Mouse (Mus musculus): ENCODE measurements around the gene Pptc7.
"Not testable (repeated sequence)": the region's sequence is repeated elsewhere in the genome, so short reads cannot be mapped to it uniquely, and the experiment has no call there.

Pptc7 gene

DNA sequence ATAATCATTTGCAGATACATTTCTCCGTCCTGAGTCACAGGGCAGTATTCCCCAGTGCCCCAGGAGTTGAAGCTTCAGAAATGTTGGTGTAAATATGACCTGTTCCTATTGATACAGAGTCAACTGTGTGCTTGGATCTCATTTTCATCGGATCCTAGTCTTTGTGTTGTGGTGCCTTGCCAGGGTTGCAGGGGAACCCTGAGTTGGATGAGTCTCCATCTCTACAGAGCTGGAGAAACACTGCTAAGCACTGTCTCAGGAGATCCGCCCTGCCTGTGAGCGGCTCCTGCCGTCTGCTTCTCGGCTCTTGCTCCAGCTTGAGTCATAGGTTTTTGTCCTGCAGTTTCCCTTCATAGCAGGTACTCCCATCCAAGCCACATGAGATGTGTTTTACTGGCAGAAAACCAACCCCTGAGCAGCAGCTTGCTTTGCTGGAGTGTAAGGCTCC, 15.9 kb downstream of the Pptc7 start:
- DNase-seq (ENCODE audit: low spot score in 2 of 2): no peak

DNA sequence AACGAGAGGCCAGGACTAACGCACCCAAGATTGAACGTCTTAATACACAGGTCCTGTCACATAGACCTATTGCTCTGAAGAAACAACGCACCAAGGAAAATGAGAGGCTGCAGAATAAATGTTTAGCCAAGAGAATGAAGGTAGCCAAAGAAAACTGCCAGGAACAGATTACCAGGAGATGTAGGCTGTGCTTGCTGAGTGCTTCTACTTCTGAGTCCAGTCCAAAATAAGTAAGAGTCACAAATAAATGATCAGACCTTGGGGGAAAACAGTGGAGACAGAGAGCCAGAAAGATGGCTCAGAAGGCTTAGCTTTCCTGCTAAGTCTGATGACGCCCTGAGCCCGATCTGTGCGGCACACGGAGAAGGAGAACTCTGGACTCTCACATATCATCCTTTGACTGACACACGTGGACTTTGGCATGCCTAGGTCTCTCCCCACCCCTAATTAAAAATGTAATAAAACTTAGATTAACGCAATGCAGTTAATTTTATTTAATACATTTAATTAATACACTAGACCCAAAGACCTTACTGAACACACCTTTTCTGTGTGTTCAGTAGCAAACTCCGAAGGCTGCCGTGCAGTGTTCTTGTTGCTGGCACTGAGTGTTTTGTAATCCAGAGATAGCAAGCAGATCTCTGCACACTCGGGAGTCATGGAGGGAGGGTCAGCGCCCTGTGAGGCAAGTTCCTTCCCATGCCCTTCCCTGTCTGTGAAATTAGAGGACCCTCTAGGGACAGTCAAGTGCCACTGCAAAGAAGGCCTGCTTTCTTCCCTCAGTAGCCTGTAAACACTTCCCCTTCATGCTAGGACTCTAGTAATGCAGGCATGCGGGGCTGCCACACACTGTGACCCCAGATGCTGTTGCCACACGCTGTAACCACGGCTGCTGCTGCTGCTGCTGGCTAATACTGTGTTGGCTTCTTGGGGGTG, 18.9 kb downstream of the Pptc7 start:
- no peak for DNase-seq (ENCODE audit: low spot score in 2 of 2)

DNA sequence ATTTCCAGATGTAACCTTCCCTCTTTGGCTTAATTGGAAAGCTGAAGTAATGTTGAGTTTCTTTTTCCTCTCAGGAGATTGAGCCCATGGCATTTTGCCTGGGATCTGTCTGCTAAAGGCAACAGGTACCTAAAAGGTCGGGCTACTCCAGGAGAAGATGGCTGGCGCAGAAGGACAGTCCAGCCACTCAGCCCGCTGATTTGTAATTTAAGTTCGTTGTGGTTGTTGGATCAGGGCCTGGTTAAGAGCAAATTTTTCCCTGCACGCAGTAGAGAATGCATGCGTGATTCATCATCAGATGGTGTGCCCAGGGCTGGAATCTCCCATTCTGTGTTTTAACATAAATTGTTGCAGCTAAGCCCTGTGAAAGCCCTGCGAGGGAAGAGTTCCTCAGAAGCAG, 19.8 kb downstream of the Pptc7 start:
- peak; percentile 37 to 49 for DNase-seq (ENCODE audit: low spot score in 2 of 2)

DNA sequence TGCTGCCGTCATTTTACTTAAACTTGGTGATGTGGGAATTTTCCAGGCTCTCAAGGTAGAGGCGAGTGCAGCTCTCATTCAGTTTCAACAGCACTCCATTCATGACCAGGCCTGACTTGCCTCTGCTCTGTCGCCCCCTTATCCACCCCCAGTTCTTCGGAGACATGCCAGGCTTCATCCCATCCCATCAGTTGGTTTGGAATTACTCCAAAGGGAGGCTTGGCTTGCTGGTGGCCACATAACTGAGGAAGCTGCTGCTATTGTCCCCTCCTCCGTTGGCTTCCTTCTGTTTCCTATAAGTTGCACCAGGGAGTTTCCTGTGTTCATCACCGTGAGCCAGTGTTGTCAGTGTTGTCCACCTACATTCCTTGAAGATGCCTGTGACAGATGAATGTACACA, 20.4 kb downstream of the Pptc7 start:
- peak in 1 of 2 experiments; percentile 27 for DNase-seq (ENCODE audit: low spot score in 2 of 2)

DNA sequence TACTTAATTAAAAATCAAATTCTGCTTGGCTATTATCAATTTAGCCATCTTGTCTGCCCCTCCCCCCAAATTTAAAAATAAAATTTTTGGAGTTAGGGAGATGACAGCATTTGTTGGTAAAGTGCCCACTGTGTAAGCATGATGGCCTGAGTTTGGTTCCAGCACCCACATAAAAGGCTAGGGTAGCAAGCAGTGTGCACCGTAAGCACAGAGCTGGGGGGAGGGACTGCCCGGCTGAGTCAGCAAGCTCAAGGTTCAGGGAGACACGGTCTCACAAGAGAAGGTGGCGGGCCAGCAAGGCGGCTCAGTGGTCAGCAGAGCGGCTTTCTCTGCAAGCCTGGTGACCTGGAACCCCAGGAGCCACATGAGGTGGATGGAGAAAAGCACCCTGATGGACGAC, 21.3 kb downstream of the Pptc7 start:
- DNase-seq (ENCODE audit: low spot score in 2 of 2): no peak

DNA sequence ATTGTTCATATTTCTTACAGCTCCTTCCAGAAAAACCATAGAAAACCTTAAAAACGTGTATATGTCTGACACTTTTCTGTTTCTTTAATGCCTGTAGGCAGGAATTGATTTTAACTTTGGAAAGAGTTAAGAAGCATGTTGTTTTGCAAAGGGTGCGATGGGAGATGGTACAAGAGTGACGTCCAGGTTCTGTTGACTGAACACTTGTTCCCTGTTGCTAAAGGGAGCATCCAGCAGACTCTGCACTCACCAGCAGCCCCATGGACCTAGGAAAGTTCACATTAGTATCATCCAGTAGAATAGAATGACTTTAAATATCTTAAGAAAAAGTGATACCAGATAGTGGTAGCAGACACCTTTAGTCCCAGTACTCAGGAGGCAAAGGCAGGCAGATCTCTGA, 22.4 kb downstream of the Pptc7 start:
- DNase-seq (ENCODE audit: low spot score in 2 of 2): no peak

DNA sequence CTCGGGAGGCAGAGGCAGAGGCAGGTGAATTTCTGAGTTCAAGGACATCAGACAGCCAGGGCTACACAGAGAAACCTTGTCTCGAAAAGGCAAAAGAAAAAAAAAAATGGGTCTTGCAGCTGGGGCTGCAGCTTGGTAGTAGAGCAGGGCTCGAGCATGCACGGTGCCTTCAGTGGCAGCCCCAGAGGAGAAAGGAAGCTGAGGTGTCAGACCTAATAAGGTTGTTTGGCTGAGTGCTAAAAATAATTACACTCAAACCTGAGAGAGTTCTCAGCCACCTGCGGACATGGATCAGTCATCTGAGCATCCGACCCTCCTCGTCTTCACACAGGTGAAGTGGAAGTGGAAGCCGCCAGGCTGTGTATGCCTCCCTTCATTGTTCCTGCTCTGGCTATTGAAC, 26.5 kb downstream of the Pptc7 start:
- DNase-seq (ENCODE audit: low spot score in 2 of 2): no peak

DNA sequence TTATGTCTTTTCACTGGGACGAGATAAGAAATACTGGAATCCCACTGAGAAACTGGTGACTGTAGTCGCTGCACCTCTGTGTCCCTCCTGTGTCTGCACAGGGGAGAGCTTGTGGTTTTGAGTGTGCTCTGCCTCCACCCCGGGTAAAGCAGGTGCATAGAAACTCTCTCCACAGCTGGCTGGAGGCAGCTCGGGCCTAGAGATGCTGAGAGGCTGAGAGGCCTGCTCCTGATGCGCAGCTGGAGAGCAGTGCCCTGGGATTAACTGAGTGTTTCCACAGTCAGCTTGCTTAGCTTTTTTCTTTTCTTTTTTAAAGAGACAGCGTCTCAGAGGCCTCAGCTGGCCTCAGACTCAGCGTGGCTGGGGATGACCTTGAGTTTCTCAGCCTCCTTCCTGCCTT, 27.5 kb downstream of the Pptc7 start:
- DNase-seq (ENCODE audit: low spot score in 2 of 2): no peak

DNA sequence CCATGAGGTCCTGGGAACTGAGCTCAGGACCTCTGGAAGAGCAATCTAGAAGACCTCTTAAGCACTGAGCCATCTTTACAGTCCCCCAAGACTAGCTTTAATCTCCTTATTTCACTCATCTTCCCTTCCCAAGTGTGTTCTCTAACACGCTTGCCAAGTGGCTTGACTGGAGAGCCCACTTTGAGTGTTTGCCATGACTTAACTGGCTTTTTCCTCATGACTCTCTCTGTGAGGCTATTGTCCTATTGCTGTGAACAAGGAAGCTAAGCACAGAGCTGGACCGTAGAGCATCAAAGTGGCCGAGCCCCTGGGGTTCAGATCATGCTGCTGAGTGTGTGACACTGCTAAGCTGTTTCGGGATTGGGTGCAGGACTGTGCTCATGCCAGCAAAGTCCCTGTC, 28.2 kb downstream of the Pptc7 start:
- no peak for DNase-seq (ENCODE audit: low spot score in 2 of 2)

DNA sequence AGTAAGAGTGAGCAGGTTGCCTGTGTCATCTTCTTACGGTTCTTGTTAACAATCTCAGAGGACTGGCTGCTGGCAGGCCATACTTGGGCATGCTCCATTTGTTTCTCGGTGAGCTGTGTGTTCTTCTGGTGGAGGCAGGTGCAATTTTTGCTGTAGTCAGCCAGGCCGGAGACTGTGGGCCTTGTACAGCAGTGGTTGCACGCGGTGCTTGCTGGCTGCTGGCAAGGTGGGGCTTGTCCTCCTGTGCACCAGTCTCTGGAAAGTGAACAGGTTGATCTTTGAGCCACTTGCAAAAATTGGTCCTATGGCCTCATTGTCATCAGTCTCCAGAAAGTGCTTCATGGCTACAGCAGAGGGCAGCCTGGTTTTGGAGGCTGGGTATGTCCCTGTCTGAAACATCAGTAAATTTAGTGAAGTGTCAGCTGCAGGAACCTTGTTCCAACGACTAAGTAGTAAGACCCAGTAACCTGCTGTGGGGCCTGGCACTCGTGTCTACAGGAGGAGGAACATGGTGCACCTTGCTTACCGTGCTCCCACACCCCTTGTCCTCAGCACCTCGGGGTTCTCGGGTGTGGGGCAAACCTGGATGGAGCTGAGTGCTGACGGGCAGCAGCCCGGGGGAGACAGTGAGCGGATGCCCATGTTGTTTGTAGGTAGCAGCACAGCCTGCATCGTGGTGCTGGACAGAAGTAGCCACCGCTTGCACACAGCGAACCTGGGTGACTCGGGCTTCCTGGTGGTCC, 28.9 kb downstream of the Pptc7 start:
- no peak for DNase-seq (ENCODE audit: low spot score in 2 of 2)

DNA sequence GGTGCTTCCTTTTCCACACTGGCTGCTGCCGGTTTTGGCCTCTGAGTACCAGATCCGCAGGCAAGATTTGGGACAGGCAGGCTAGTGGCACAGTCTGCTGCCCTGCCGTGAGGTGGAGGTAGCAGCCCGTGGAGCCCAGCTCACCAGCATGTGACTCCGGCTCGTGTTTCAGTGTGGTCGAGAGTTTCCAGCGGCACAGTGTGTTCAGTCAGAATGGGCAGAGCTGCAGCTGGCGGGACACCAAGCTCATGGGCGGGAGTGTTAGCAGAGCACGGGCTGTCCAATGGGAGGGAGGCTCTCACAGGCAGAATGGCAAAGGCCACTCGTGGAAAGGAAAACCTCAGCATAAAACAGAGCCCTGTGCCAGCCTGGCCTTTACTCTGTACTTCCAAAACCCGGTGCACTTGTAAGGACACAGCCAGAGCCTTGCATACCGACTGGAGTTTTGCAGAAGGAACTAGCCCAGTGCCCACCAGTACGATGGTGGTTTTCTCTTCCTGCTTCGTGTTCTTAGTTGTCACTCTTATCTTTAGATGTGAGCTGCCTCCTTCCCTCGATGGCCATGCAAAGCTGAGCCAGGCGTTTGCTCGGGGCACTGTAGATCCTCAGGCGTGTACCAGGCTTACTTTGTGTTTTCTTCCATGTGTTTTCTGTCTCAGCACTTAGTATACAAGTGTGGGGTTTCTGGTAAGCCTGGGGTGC, 31.0 kb downstream of the Pptc7 start:
- peak; percentile 82 to 90 for DNase-seq (ENCODE audit: low spot score in 2 of 2)

DNA sequence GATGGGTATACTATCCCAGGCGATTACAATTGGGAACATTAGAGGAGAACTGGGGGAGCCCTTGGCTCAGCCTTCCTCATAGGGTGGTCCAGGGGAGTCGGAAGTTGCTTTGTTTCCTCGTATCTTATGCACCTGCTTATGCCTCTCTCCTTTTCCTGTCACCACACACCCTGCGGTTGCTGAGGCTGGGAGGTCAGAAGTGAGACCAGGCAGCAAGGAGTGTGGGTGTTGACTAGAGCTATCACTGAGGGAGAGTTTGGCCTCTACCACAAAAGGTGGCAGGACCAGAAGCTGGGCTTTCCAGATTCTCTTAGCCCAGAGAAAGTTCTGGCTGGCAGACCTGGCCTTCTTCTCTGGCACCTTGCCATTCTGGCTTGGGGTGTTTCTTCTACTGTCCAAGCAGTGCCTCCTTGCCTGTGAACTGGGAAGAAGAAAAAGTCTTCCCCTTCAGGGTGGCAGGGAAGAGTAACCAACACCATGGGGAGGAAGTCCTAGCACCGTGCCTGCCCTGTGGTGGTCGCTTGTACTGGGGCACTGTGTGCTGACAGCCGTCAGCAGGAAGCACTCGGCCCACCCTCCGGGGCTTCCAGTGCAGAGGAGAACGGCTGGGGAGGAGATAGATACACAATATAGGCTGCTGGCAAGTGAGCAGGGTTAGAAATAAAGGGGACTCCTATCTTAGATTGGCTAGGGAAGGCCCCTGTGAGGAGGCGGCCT, 33.3 kb downstream of the Pptc7 start:
- DNase-seq (ENCODE audit: low spot score in 2 of 2): no peak

DNA sequence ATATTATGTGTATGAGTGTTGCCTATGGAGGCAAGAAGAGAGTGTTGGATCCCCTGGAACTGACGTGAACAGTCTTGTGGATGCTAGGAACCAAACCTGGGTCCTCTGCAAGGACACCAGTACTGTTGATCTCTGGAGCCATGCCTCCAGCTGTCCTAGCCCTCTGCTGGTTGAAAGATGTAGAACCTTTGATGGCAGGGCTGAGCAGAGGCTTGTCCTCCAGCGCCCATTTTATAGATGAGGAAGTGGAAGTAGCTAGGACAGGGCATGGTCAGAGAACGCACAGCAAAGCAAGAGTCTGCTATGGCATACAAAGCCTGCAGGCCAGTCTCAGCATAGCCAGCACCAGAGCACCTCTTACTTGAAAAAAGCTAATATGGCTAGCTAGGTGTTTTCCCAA, 33.9 kb downstream of the Pptc7 start:
- DNase-seq (ENCODE audit: low spot score in 2 of 2): no peak

DNA sequence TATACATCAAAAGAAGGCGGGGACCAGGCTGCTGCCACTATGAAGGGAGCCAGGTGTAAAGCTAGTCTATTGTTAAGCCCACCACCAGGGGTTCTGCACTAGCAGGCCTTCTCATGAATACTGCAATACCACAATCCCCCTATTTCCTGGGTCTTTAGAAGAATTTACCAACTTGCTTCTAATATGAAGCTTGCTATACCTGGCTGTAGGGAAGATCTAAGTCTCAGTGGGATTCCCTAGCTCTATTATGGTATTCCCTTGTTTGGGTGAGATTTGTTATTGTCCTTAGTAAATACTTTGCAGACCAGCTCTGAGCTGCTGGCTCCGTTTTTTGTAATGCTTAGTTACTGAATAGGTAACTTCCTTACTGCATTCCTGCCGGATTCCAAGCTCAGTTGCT, 34.8 kb downstream of the Pptc7 start:
- DNase-seq (ENCODE audit: low spot score in 2 of 2): not testable (repeated sequence)

DNA sequence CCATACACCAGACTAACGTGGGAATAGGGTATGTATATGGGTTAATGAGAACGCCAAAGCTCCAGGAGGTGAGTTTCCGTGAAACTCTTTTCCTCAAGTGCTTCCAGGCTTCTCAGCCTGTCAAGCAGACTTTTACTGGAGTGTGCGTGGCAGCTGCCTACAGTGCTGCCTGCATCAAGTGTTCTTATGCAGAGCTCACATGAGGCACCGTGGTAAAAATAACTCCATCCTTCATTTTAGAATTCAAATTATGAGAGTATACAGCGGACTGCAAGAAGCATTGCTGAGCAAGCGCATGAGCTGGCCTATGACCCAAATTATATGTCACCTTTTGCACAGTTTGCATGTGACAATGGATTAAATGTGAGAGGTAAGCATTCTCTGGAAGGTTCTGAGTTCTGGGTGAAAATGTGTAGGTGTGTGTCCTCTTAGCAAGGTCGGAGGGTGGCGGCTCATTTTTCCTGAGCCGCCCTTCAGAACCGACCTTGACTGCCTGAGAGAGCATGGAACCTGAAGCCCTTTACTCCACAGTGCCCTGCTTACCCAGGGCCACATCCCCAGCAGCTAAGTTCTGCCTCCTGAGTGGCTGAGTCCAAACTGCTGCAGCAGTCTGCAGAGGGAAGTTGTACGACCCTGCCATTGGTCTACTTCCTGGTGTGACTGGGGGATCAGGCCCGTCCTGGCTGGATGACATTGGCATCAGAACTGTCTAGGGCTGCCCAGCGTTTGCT, 35.5 kb downstream of the Pptc7 start:
- DNase-seq (ENCODE audit: low spot score in 2 of 2): peak in 1 of 2 experiments; percentile 45

DNA sequence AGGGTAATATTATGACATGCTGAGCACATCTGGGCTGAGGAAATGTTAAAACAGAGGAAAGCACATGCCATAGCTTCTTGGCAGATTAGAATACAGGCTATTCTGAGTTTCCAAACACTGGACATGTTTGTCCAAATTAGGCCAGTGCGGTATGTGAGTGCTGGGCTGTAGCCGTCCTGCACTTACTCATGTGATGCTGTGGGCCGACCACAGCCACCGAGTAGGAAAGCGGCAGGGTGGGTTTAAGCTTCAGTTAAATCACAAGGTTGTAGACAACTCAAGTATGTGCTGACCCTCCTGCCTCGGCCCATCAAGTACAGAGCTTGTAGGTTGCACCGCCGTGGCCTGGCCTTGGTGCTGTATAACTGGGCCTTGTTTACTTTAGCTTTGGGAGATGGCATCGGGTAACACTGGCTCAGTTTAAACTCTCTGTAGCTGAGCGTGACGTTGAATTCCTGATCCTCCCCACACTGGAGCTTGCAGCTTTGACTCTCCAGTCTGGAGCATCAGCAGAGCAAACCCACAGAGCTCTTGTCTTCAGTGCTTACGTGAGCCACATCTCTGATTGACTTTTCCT, 36.1 kb downstream of the Pptc7 start:
- DNase-seq (ENCODE audit: low spot score in 2 of 2): no peak

DNA sequence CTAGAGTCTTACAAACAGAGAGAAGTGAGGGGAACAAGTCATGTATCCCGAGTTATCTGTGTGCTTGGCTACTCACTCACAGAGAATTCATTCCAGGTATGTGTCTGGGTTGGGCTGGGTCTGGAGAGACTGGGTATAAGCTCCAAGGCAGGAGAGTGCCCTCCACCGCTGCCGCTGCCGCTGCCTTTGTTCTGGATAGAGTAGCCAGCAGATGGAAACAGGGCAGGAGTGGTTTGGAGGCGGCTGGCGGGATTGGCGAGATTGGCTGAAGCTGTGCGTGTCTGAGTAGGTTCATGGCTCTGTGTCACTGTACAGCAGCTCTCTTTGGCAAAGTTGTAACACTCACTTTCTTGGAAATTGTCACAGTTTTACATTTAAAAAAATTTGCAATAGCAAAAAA, 39.4 kb downstream of the Pptc7 start:
- DNase-seq (ENCODE audit: low spot score in 2 of 2): no peak

DNA sequence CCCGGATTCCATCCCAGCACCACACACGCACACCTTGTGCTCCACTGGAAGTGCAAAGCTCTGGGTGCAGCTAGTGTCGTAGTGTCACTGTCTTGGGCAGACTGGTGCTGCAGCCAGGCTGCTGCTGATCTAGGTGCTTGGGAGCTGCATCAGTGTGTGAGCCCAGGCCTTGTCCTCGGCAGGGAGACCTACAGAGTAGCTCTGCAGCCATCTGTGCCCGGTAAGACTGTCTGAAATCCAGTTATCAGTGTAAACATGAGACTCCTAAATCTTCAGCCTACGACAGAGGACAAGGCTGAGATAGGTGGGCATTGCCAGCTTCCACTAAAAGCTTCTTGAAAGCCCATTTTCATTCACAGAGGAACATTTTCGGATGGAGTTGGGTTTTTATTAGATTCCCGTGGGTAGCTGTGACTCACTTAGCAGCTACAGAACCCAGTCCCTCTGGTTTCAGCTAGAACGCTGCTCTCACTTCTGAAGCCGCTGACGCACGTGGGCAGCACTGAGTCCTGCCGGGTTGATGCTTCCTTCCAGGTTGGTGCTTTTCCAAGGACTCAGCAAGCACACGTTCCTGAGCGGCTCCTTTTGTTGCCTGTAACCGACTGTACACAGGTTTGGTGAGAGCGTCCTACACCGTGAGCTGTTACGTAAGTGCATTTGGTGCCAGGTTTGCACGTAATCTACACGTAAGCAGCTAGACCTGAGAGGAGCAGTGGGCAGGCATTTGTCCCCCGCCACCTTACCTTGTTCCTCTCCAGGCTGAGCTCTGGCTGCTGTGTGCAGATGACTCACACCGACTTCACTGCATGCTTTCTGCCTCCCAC, 40.7 kb downstream of the Pptc7 start:
- DNase-seq (ENCODE audit: low spot score in 2 of 2): peak; percentile 86 to 89

DNA sequence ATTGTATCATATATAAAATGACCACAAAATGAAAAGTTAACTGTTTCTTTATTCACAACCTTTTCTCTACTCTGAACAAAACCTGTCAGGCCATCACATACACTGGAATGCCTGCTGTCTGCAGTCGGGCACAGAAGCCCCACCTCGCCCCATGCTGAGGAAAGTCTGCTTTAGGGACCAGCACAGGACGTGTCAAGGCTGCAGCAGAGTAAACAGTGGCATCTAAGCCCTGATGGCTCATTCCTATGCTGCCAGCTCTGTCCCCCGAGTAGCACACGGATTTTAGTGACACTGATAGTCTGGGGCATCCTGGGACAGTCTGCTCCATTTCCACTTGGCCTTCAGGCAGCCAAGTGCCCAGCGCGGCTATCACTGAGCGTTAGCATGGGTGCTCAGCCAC, 41.3 kb downstream of the Pptc7 start:
- no peak for DNase-seq (ENCODE audit: low spot score in 2 of 2)

DNA sequence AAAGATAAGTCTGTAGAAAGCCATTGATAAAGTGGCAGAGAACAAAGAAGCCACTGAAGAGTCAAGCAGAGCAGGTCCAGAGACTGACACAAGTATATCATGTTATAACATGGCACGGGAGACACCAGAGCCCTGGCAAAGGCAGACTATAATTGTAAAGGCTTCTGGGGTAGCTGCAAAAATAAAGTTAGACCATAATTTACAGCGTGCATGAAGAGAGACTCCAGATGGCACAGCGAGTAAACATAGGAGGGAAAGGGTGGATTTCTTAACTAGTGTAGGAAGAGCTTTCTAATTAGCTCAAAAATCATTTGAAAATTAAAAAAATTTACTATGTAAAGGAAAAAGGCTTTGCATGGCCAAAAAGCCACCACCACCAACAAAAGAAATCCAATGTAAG, 43.1 kb downstream of the Pptc7 start:
- DNase-seq (ENCODE audit: low spot score in 2 of 2): no peak

All from right cerebral cortex, adult 2 months (tissue).